Mouse (Mus musculus) forebrain, embryonic 14.5 days (tissue): ENCODE data around the gene Ercc6l. TPM values are rescaled to one million over a fixed set of nuclear protein-coding genes. Genes with fewer than 3 reads are reported as not detected.

Experiments
- ATAC-seq: fragments of 200-750 bp; cut with Nextera tagmentation; 2 replicates; pipeline ENCODE4 v1.8.0; 2017; ENCODE audit warnings: mild to moderate bottlenecking, moderate library complexity
- DNase-seq: peaks from one replicate; pipeline ENCODE4 v3.0.0-alpha.2; 2015; ENCODE audit warnings: low spot score
- H3K27ac ChIP-seq: fragments of 300-500 bp; sonication (generic); 2 replicates; pipeline ENCODE4 v1.5.1; 2014; ENCODE audit warnings: low read depth, mild to moderate bottlenecking, control low read depth, low read length, moderate library complexity
- H3K27me3 ChIP-seq: fragments of 300-500 bp; sonication (generic); replicated peaks from 2 replicates; pipeline ENCODE4 v1.6.1; 2014; ENCODE audit warnings: low read length, control low read depth, mixed read lengths; ENCODE audit not compliant: control insufficient read depth, insufficient read depth
- H3K36me3 ChIP-seq: fragments of 300-500 bp; sonication (generic); 2 replicates; pipeline ENCODE4 v1.6.1; 2014; ENCODE audit warnings: low read length, control low read depth; ENCODE audit not compliant: control insufficient read depth, insufficient read depth
- H3K4me1 ChIP-seq: fragments of 300-500 bp; sonication (generic); 2 replicates; pipeline ENCODE4 v1.6.1; 2014; ENCODE audit warnings: antibody characterized with exemption, low read length, control low read depth; ENCODE audit not compliant: control insufficient read depth, insufficient read depth
- H3K4me2 ChIP-seq: fragments of 300-500 bp; sonication (generic); 2 replicates; pipeline ENCODE4 v1.6.1; 2014; ENCODE audit warnings: mild to moderate bottlenecking, control low read depth, low read length
- H3K4me3 ChIP-seq: fragments of 300-500 bp; sonication (generic); 2 replicates; pipeline ENCODE4 v1.5.1; 2014; ENCODE audit warnings: low read depth, low read length, control low read depth
- H3K9ac ChIP-seq: fragments of 300-500 bp; sonication (generic); 2 replicates; pipeline ENCODE4 v1.6.1; 2014; ENCODE audit warnings: mild to moderate bottlenecking, low read length, control low read depth, moderate library complexity
- H3K9me3 ChIP-seq: fragments of 300-500 bp; sonication (generic); replicated peaks from 2 replicates; pipeline ENCODE4 v1.6.1; 2016; ENCODE audit warnings: low read length, control low read depth, mixed read lengths; ENCODE audit not compliant: control insufficient read depth
- WGBS: fragments of 180-500 bp; shearing (Covaris S2); extraction: QIAGEN DNeasy Blood & Tissue Kit; methylation state at CpG from one replicate; pipeline ENCODE4 v1.1.7; 2014; 5-methylcytosine and 5-hydroxymethylcytosine counted together
- polyA plus RNA-seq: library from polyadenylated mRNA; unstranded; fragments of >200 nt; fragmentation: Nextera tagmentation; extraction: Ambion mirVana; gene quantifications from 2 replicates; pipeline ENCODE4 v1.2.1, GENCODE M21; 2014

The Ercc6l gene
- 5.6 and 6.1 TPM in 2 replicates for polyA plus RNA-seq

- peak within 1 kb of the TSS; percentile 33 for H3K4me3 ChIP-seq
- DNase-seq, result peak; percentile 97
- H3K4me1 ChIP-seq, result no peaks in the 10 kb centered on the region
- peak within 1 kb of the TSS; percentile 52; the same call in 1 of the 2 replicates for H3K27ac ChIP-seq
- H3K36me3 ChIP-seq, result no peaks in the 10 kb centered on the region
- H3K4me2 ChIP-seq, result peak within 1 kb of the TSS; percentile 40
- ATAC-seq, result peak; percentile 99
- H3K9me3 ChIP-seq, result no peaks in the 10 kb centered on the region
- WGBS, result 26% methylated on average over 42 of the region's 42 CpGs
- H3K9ac ChIP-seq, result peak within 1 kb of the TSS; percentile 50
- H3K27me3 ChIP-seq, result no peaks in the 10 kb centered on the region
These were observed at the start of gene Ercc6l for GRCm38 (mm10) chrX:102156618-102157422. TSS of gene Ercc6l (minus strand) at chrX:102157091.

GRCm38 (mm10) chrX:102190840-102191239, 33.9 kb upstream of the Ercc6l start:
- no peak overlapping the region for H3K27ac ChIP-seq
- peaks cover 17% of the 10 kb centered on the region for H3K36me3 ChIP-seq
- WGBS, result 90% methylated on average over 1 of the region's 1 CpGs
- ATAC-seq, result no peak
- H3K9ac ChIP-seq, result no peak overlapping the region
- H3K4me3 ChIP-seq, result no peak overlapping the region
- H3K4me1 ChIP-seq, result no peaks in the 10 kb centered on the region
- no peak for DNase-seq
- H3K9me3 ChIP-seq, result no peaks in the 10 kb centered on the region
- no peaks in the 10 kb centered on the region for H3K27me3 ChIP-seq
- H3K4me2 ChIP-seq, result no peak overlapping the region

- H3K9me3 ChIP-seq, result no peaks in the 10 kb centered on the region
These were observed 32.7 kb upstream of the Ercc6l start for GRCm38 (mm10) chrX:102189581-102189980.

GRCm38 (mm10) chrX:102188712-102189497, 32.0 kb upstream of the Ercc6l start, which contains the start of gene Rps4x:
TSS of gene Rps4x (minus strand) at chrX:102189394.
- peaks cover 31% of the 10 kb centered on the region for H3K36me3 ChIP-seq
- H3K9me3 ChIP-seq, result no peaks in the 10 kb centered on the region
- ATAC-seq (peak; percentile 96), DNase-seq (peak; percentile 86)
- H3K4me3 ChIP-seq, result peak within 1 kb of the TSS; percentile 48
- H3K27ac ChIP-seq, result peak within 1 kb of the TSS; percentile 84
- no peaks in the 10 kb centered on the region for H3K4me1 ChIP-seq
- WGBS, result 22% methylated on average over 37 of the region's 37 CpGs
- H3K9ac ChIP-seq, result peak within 1 kb of the TSS; percentile 81
- peak within 1 kb of the TSS; percentile 67 for H3K4me2 ChIP-seq
- H3K27me3 ChIP-seq, result no peaks in the 10 kb centered on the region

More at GRCm38 (mm10) chrX:102189581-102189980, 32.7 kb upstream of the Ercc6l start:
- ATAC-seq (0 out of 2 replicates have a peak, but pooled peaks have one; percentile 15), DNase-seq (no peak)
- no peak overlapping the region for H3K27ac ChIP-seq
- no peak overlapping the region for H3K9ac ChIP-seq
- H3K27me3 ChIP-seq, result no peaks in the 10 kb centered on the region
- H3K4me1 ChIP-seq, result no peaks in the 10 kb centered on the region
- peaks cover 24% of the 10 kb centered on the region for H3K36me3 ChIP-seq
- H3K4me2 ChIP-seq, result no peak overlapping the region
- H3K4me3 ChIP-seq, result no peak overlapping the region
- WGBS, result 55% methylated on average over 5 of the region's 5 CpGs

GRCm38 (mm10) chrX:102187023-102187699, 30.3 kb upstream of the Ercc6l start:
- no peak for DNase-seq
- Histone ChIP-seq H3K9me3 (no peaks in the 10 kb centered on the region), H3K4me1 (no peaks in the 10 kb centered on the region), H3K4me3 (peak overlapping the region; percentile 48), H3K36me3 (peaks cover 46% of the 10 kb centered on the region), H3K27me3 (no peaks in the 10 kb centered on the region), H3K9ac (peak overlapping the region; percentile 41), H3K27ac (no peak overlapping the region), H3K4me2 (peak overlapping the region; percentile 67)
- 60% methylated on average over 11 of the region's 11 CpGs for WGBS
- no peak for ATAC-seq

GRCm38 (mm10) chrX:102182575-102182974, 25.7 kb upstream of the Ercc6l start:
- H3K4me1 ChIP-seq, result no peaks in the 10 kb centered on the region
- DNase-seq (no peak), ATAC-seq (no peak)
- no peaks in the 10 kb centered on the region for H3K9me3 ChIP-seq
- H3K27ac ChIP-seq, result no peak overlapping the region
- no peak overlapping the region for H3K4me2 ChIP-seq
- H3K4me3 ChIP-seq, result no peak overlapping the region
- peaks cover 45% of the 10 kb centered on the region for H3K36me3 ChIP-seq
- no peak overlapping the region for H3K9ac ChIP-seq
- no peaks in the 10 kb centered on the region for H3K27me3 ChIP-seq

- Histone ChIP-seq H3K36me3 (no peaks in the 10 kb centered on the region), H3K9me3 (no peaks in the 10 kb centered on the region), H3K27me3 (no peaks in the 10 kb centered on the region), H3K4me2 (no peak overlapping the region), H3K9ac (no peak overlapping the region), H3K4me3 (no peak overlapping the region), H3K27ac (no peak overlapping the region), H3K4me1 (no peaks in the 10 kb centered on the region)
- DNase-seq, result no peak
- 86% methylated on average over 5 of the region's 5 CpGs for WGBS
- no peak for ATAC-seq
These were observed 18.8 kb upstream of the Ercc6l start for GRCm38 (mm10) chrX:102175538-102176287.

- no peak overlapping the region for H3K4me2 ChIP-seq
- no peaks in the 10 kb centered on the region for H3K4me1 ChIP-seq
- H3K36me3 ChIP-seq, result no peaks in the 10 kb centered on the region
- 74% methylated on average over 3 of the region's 3 CpGs for WGBS
- H3K27me3 ChIP-seq, result no peaks in the 10 kb centered on the region
- no peak for ATAC-seq
- no peaks in the 10 kb centered on the region for H3K9me3 ChIP-seq
- no peak overlapping the region for H3K4me3 ChIP-seq
- H3K27ac ChIP-seq, result no peak overlapping the region
- no peak for DNase-seq
- no peak overlapping the region for H3K9ac ChIP-seq
These were observed 14.0 kb upstream of the Ercc6l start for GRCm38 (mm10) chrX:102170900-102171299.
